Mouse (Mus musculus) olfactory bulb, adult 2 months (tissue): Measurements from ENCODE around the gene Slc30a7.

ENCODE experiments used
- CTCF ChIP-seq: fragments of 200-500 bp; IDR thresholded peaks from 2 replicates; pipeline ENCODE4 v1.5.1; 2012; ENCODE audit warnings: low read depth, mild to moderate bottlenecking, low read length, moderate library complexity; ENCODE audit not compliant: insufficient read depth
- POLR2A ChIP-seq: fragments of 200-500 bp; IDR thresholded peaks from 2 replicates; pipeline ENCODE4 v1.6.1; 2012; ENCODE audit warnings: mild to moderate bottlenecking, low read depth, low read length, moderate library complexity; ENCODE audit not compliant: insufficient read depth

GRCm38 (mm10) chr3:115951221-115951620 is 56.0 kb downstream of the Slc30a7 start:
- TF ChIP-seq CTCF (no peak), POLR2A (no peak)
